Mouse (Mus musculus): ENCODE data around the gene Vav3.

Gene Vav3

GRCm38 (mm10) chr3:109509784-109510183 is 169.3 kb downstream of the Vav3 start:
- no peak for DNase-seq (ENCODE audit: low spot score)

DNA sequence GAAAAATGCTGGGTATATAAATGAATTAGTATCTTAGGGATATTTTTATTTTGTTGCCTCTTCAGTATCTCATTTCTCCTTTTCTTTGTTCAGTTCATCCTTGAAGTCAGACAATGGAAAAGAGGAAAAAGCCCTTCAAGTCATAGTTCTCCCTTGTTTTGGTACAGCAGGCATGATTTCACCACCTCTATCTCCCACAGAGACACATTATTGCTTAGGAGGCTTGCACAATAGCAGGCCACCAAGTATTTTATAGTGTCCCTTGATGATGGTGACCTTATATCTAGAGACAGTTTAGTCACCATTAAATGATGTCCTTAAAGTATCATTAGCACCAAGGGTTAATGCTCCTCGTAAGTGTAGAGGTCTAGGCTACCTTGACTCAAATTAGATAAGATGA is 171.4 kb downstream of the Vav3 start:
- no peak for DNase-seq (ENCODE audit: low spot score)

GRCm38 (mm10) chr3:109515479-109515878 is 175.0 kb downstream of the Vav3 start:
- no peak for DNase-seq (ENCODE audit: low spot score)

DNA sequence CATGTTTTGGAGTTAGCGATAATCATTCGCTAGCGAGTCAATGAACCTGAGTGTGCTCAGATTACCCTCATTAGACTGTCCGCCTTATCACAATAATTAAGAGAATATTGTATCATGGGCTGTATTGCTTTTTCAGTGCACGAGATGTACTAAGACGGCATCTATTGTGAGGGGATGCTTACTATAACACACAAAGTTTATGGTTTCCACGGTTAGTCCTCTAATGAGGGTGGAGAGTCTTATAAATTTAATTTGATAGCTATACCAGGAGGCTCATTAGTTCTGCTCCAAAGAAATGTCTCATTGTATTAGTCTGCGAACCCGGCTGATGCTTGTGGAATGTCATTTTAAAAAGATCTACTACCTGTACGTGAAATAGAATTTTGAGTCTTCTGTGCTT is 175.9 kb downstream of the Vav3 start:
- no peak for DNase-seq (ENCODE audit: low spot score)

DNA sequence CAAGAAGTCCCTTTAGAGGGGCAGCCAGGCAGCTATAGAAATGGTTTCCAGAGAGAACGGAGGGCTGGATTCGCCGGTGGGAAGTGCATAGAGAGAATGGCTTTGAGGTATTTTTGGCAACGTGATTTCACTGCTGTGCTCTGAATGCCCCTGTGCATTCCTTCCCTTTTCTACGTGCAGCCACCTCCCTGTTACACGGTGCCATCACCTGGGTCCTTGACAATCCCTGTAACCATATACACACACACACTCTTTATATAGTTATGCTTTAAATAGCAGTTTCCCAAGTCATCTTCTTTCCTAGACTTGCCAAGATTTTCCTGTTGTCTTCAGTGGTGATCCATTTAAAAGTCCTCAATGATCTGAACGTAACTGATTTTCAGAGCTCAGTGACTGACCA is 181.7 kb downstream of the Vav3 start:
- no peak for DNase-seq (ENCODE audit: low spot score)

- no peak for DNase-seq (ENCODE audit: low spot score)
Measured at GRCm38 (mm10) chr3:109525825-109526224, 185.4 kb downstream of the Vav3 start.

DNA sequence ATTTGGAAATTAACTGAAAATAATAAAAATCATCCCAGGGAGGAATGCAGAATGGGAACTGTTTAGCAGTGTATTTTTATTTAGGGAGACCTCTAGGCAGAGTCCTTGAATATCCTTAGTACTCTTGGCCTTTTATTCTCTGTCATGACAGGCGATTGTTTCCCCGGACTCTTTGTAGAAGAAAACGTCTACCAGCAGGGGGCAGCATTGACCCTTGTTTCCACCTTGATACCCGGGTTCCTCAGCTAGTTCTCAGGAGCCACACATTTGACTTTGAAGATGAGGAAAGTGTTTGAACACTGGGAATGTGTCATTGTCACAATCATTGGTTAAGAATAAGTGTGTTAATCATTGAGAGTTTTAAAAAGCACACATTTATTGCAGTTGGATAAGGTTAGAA is 185.8 kb downstream of the Vav3 start:
- DNase-seq (ENCODE audit: low spot score): peak; percentile 89

- no peak for DNase-seq (ENCODE audit: low spot score)
Measured at GRCm38 (mm10) chr3:109526651-109527050, 186.2 kb downstream of the Vav3 start.

GRCm38 (mm10) chr3:109528688-109529087 is 188.2 kb downstream of the Vav3 start:
- no peak for DNase-seq (ENCODE audit: low spot score)

- no peak for DNase-seq (ENCODE audit: low spot score)
Measured at GRCm38 (mm10) chr3:109537686-109538085, 197.2 kb downstream of the Vav3 start.

- no peak for DNase-seq (ENCODE audit: low spot score)
Measured at GRCm38 (mm10) chr3:109540009-109540408, 199.6 kb downstream of the Vav3 start.

DNA sequence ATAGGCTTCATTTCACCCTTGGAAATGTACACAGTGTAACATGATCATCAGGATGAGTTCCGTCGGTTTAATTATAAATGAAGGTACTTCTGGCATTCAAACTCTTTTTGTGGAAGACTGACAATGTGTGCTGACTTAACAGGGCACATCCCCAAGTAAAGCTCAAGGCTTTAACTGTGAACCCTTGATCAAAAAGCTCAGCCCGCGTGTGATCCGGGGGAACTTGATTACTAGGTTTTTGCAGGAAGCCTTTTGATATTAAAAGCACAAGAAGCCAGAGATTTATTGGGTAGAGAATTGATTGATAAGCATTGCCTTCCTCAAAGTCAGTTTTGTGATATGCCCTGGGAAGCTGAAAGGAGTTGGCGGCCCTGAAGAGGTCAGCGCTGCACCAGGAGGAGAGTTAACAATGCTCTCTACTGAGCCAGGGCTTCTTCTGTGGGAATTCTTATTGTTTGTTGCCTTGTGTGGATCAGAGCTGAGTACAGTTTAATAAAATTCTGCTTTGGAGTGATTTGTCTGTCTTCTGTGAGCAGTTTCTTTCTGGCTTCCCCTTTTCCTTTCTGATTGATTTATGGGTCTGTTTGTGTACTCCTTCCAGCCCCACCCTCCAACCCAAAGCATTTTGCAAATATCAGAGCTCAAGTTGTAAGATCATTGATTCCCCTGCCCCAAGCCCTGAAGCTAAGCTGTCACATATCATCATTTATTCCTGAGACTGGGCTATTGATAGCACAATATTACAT is 204.2 kb downstream of the Vav3 start:
- DNase-seq (ENCODE audit: low spot score): no peak

GRCm38 (mm10) chr3:109557329-109557728 is 216.9 kb downstream of the Vav3 start:
- no peak for DNase-seq (ENCODE audit: low spot score)

DNA sequence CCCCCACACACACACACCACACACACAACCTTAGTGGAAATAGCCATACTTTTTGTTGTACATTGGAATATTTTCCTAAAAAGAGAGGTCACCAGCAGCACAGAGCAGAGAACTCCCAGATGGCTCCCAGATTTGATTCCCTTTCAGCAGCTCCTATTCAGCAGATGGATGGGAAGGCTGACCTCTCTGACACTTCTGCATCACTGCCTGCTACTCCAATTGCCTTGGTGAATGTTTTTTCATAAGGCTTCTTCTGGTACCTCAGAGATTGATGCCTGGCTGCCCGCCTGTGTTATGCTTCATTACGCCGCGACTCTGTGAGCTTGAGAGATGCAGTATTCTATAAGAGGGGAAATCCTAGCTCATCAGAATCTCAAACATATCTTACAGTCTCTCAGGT is 220.8 kb downstream of the Vav3 start:
- no peak for DNase-seq (ENCODE audit: low spot score)

- DNase-seq (ENCODE audit: low spot score): no peak
Measured at GRCm38 (mm10) chr3:109561776-109562175, 221.3 kb downstream of the Vav3 start.

GRCm38 (mm10) chr3:109562268-109562667 is 221.8 kb downstream of the Vav3 start:
- DNase-seq (ENCODE audit: low spot score): no peak

DNA sequence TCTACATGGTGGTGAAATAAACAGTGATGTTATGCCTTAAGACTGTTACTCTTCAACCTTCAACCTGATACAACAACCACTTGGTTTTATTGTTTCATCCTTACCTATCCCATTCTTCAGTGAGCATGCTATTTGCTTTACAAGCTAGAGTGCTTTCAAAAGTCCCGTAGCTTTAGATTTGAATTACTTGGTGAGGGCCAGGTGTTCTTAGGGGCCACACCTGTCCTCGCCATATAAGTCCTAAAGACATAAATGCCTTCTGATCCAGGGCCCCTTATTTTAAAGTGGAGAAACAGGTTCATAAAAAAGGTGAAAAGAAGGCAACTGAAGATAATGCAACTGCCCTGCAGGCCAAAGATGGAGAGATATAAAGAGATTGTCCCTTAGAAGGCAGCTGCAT is 224.0 kb downstream of the Vav3 start:
- no peak for DNase-seq (ENCODE audit: low spot score)

GRCm38 (mm10) chr3:109568542-109569265 is 228.3 kb downstream of the Vav3 start:
- DNase-seq (ENCODE audit: low spot score): no peak

DNA sequence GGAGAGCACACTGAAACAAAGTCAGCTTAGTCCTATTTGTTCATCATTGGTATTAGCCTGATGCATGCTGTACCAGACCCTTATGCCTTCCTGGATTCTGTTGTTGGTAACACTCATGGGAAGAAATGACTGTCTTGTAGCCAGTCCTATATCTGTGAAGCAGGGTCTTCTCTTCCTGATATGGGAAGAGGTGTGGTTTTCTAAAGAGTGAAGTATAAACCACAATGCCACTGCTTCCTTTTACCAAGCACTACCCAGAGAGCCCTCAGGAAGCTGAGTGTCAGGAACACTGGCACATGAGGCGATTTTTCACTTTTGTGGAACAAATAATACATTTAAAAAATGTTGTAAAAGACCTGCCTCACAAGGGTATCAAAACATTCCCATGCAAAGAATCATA is 231.0 kb downstream of the Vav3 start:
- no peak for DNase-seq (ENCODE audit: low spot score)

DNA sequence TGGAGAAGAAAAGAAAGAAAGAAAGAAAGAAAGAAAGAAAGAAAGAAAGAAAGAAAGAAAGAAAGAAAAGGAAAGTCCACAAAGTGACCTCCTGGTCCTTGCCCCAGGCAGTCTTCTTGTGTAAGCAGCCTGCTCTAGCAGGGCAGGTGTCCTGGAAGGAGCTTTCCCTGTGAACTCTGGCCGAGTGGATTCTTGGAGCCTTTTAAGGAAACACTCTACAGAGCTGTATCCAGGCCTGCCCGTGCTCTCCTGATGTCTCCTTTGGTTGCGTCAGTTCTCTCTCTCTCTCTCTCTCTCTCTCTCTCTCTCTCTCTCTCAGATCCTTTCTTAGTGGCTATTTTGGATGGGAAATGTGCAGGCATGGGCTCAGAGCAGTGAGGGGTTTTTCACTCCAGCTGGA is 232.4 kb downstream of the Vav3 start:
- peak; percentile 9 for DNase-seq (ENCODE audit: low spot score)

- peak; percentile 37 for DNase-seq (ENCODE audit: low spot score)
Measured at GRCm38 (mm10) chr3:109573549-109574146, 233.2 kb downstream of the Vav3 start.

DNA sequence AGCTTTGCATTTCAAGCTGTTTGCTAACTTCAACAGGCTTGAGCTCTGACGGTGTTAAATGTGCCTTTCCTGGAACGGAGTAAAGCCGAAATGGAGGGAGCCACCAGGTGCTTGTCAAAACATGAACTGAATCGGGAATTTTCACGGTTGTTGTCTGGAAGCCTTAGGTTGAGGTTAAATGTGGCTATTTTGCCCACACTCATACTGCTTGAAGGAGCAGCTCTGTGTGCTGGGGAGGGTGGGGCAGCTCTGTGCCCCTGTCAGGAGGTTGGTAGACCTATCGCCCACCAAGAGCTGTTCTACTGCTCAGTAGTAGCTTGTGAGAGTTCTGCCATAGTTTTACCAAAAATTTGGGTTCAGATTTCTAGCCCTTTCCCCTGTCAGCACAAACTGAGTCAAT is 233.7 kb downstream of the Vav3 start:
- DNase-seq (ENCODE audit: low spot score): no peak

- no peak for DNase-seq (ENCODE audit: low spot score)
Measured at GRCm38 (mm10) chr3:109578347-109578746, 237.9 kb downstream of the Vav3 start.

Data from urinary bladder, postnatal 14 days (tissue).